Mouse (Mus musculus): ENCODE data around the gene Gm20388. TPM values are rescaled to one million over a fixed set of nuclear protein-coding genes. Genes with fewer than 3 reads are reported as not detected.
A peak's percentile ranks its signal among the peaks of the same experiment; 100 is the strongest.

Gene Gm20388
- polyA plus RNA-seq, 1 experiment, result 10.6 TPM

- H3K27ac ChIP-seq (ENCODE audit: control insufficient read depth, insufficient read depth, low read depth, low read length, poor library complexity), result no peak overlapping the region
- H3K4me3 ChIP-seq (replicated peaks; ENCODE audit: control insufficient read depth, low read depth, low read length), result no peak overlapping the region
- no peak for TF ChIP-seq CTCF (IDR thresholded peaks at IDR 0.05; ENCODE audit: control insufficient read depth, insufficient read depth, low read length)
- no peak for TF ChIP-seq POLR2A (IDR thresholded peaks at IDR 0.05; ENCODE audit: borderline replicate concordance, control insufficient read depth, low read depth, low read length)
- WGBS, result 82% methylated on average over 5 of the region's 5 CpGs
- no peaks in the 10 kb centered on the region for H3K4me1 ChIP-seq (ENCODE audit: control insufficient read depth, insufficient read depth, low read length)
These were observed 3849.9 kb downstream of the Gm20388 start for GRCm38 (mm10) chr8:123760579-123760978.

- TF ChIP-seq POLR2A (IDR thresholded peaks at IDR 0.05; ENCODE audit: borderline replicate concordance, control insufficient read depth, low read depth, low read length) (no peak), CTCF (IDR thresholded peaks at IDR 0.05; ENCODE audit: control insufficient read depth, insufficient read depth, low read length) (no peak)
- 68% methylated on average over 12 of the region's 12 CpGs for WGBS
- H3K27ac ChIP-seq (ENCODE audit: control insufficient read depth, insufficient read depth, low read depth, low read length, poor library complexity), result no peak overlapping the region
- no peaks in the 10 kb centered on the region for H3K4me1 ChIP-seq (ENCODE audit: control insufficient read depth, insufficient read depth, low read length)
- H3K4me3 ChIP-seq (replicated peaks; ENCODE audit: control insufficient read depth, low read depth, low read length), result no peak overlapping the region
These were observed 3850.7 kb downstream of the Gm20388 start for GRCm38 (mm10) chr8:123761266-123761882.

DNA sequence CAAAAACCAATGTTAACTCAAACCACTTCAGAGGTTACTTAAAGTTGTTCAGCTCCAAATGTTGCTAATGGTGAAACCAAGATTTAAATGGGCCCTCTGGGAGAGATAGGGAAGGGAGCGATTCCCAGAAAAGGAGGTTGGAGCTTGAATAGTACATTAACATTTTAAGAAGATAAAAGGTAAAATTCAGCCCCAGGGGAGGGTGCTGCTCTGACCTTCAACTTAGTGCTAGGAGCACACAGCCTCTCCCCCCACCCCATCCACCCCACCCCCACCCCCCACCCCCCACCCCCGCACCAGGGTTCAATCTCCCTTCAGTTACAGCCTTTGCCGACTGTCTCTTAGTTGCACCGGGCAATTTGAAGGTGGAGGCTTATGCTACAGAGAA, 3851.2 kb downstream of the Gm20388 start:
- no peak overlapping the region for H3K4me3 ChIP-seq (replicated peaks; ENCODE audit: control insufficient read depth, low read depth, low read length)
- TF ChIP-seq POLR2A (IDR thresholded peaks at IDR 0.05; ENCODE audit: borderline replicate concordance, control insufficient read depth, low read depth, low read length), result no peak
- no peak for TF ChIP-seq CTCF (IDR thresholded peaks at IDR 0.05; ENCODE audit: control insufficient read depth, insufficient read depth, low read length)
- H3K27ac ChIP-seq (ENCODE audit: control insufficient read depth, insufficient read depth, low read depth, low read length, poor library complexity), result no peak overlapping the region
- 52% methylated on average over 4 of the region's 4 CpGs for WGBS
- no peaks in the 10 kb centered on the region for H3K4me1 ChIP-seq (ENCODE audit: control insufficient read depth, insufficient read depth, low read length)

DNA sequence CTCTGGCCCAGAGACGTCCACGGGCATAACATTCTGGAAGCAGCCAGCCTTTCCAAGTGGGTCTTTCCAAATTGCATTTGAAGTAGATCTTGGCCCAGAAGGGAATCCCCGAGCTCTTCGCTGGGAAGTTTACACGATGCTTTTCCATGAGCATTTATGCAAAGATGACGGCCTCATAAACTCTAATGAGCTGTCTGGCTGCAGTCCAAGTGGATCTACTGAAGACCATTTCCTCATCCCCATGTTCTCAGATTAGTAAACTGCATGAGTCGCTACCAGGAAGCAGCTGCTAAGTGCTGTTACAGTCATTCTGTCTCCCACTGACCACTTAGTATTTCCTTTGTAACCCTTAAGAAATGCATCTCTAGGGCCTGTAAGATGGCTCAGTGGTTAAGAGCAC, 3852.7 kb downstream of the Gm20388 start:
- 33% methylated on average over 7 of the region's 7 CpGs for WGBS
- TF ChIP-seq POLR2A (IDR thresholded peaks at IDR 0.05; ENCODE audit: borderline replicate concordance, control insufficient read depth, low read depth, low read length) (no peak), CTCF (IDR thresholded peaks at IDR 0.05; ENCODE audit: control insufficient read depth, insufficient read depth, low read length) (no peak)
- no peak overlapping the region for H3K27ac ChIP-seq (ENCODE audit: control insufficient read depth, insufficient read depth, low read depth, low read length, poor library complexity)
- H3K4me1 ChIP-seq (ENCODE audit: control insufficient read depth, insufficient read depth, low read length), result peaks cover 2% of the 10 kb centered on the region
- no peak overlapping the region for H3K4me3 ChIP-seq (replicated peaks; ENCODE audit: control insufficient read depth, low read depth, low read length)

DNA sequence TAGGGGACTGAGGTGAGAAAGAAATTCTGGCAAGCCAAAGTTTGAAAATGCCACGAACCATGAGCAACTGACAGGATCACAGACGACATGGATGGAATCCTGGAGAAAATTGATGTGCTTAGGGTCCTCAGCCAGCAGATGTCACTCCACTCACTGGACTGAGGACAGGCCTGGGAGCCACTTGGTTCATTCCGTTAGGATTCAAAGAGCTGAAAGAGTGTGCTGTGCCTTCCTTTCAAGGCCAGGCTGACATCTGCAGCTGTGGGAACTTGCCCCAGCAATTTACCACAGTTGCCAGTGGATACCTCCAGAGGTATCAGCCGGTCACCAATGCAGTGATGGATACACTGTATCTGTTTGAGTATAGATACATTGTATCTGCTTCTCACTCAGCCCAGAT, 3854.0 kb downstream of the Gm20388 start:
- H3K4me1 ChIP-seq (ENCODE audit: control insufficient read depth, insufficient read depth, low read length), result peaks cover 5% of the 10 kb centered on the region
- no peak for TF ChIP-seq CTCF (IDR thresholded peaks at IDR 0.05; ENCODE audit: control insufficient read depth, insufficient read depth, low read length)
- no peak for TF ChIP-seq POLR2A (IDR thresholded peaks at IDR 0.05; ENCODE audit: borderline replicate concordance, control insufficient read depth, low read depth, low read length)
- WGBS, result 60% methylated on average over 4 of the region's 4 CpGs
- H3K27ac ChIP-seq (ENCODE audit: control insufficient read depth, insufficient read depth, low read depth, low read length, poor library complexity), result no peak overlapping the region
- H3K4me3 ChIP-seq (replicated peaks; ENCODE audit: control insufficient read depth, low read depth, low read length), result no peak overlapping the region

DNA sequence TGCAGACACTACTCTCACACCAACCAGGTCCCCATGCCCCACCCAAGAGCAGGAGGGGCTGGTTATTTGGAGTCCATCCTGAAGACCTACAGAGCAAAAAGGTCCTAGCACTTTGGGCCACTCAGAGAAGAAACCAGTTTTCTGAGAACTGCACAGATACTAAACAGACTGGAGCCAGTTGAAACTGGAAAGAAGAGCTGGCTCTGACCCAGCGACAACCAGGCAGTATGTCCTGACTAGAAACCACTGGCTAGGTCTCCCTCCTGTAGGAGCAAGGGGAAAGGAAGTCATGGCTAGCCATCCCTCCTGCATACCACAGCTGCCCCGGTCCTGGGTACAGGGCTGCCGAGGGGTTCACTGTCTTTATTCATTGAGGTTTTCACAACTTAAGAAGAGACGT, 3855.9 kb downstream of the Gm20388 start:
- WGBS, result 68% methylated on average over 4 of the region's 4 CpGs
- Histone ChIP-seq H3K4me1 (ENCODE audit: control insufficient read depth, insufficient read depth, low read length) (peaks cover 5% of the 10 kb centered on the region), H3K27ac (ENCODE audit: control insufficient read depth, insufficient read depth, low read depth, low read length, poor library complexity) (no peak overlapping the region), H3K4me3 (replicated peaks; ENCODE audit: control insufficient read depth, low read depth, low read length) (no peak overlapping the region)
- TF ChIP-seq POLR2A (IDR thresholded peaks at IDR 0.05; ENCODE audit: borderline replicate concordance, control insufficient read depth, low read depth, low read length) (no peak), CTCF (IDR thresholded peaks at IDR 0.05; ENCODE audit: control insufficient read depth, insufficient read depth, low read length) (no peak)

GRCm38 (mm10) chr8:123767874-123768273, 3857.2 kb downstream of the Gm20388 start:
- 0 out of 2 replicates have a peak overlapping the region, but pooled peaks have one; percentile 10 for H3K27ac ChIP-seq (ENCODE audit: control insufficient read depth, insufficient read depth, low read depth, low read length, poor library complexity)
- TF ChIP-seq POLR2A (IDR thresholded peaks at IDR 0.05; ENCODE audit: borderline replicate concordance, control insufficient read depth, low read depth, low read length), result no peak
- no peak for TF ChIP-seq CTCF (IDR thresholded peaks at IDR 0.05; ENCODE audit: control insufficient read depth, insufficient read depth, low read length)
- H3K4me3 ChIP-seq (replicated peaks; ENCODE audit: control insufficient read depth, low read depth, low read length), result no peak overlapping the region
- peaks cover 5% of the 10 kb centered on the region for H3K4me1 ChIP-seq (ENCODE audit: control insufficient read depth, insufficient read depth, low read length)
- 77% methylated on average over 8 of the region's 8 CpGs for WGBS

- Histone ChIP-seq H3K27ac (ENCODE audit: control insufficient read depth, insufficient read depth, low read depth, low read length, poor library complexity) (no peak overlapping the region), H3K4me3 (replicated peaks; ENCODE audit: control insufficient read depth, low read depth, low read length) (no peak overlapping the region), H3K4me1 (ENCODE audit: control insufficient read depth, insufficient read depth, low read length) (peaks cover 5% of the 10 kb centered on the region)
- 47% methylated on average over 16 of the region's 16 CpGs for WGBS
- no peak for TF ChIP-seq POLR2A (IDR thresholded peaks at IDR 0.05; ENCODE audit: borderline replicate concordance, control insufficient read depth, low read depth, low read length)
- peak; percentile 63 for TF ChIP-seq CTCF (IDR thresholded peaks at IDR 0.05; ENCODE audit: control insufficient read depth, insufficient read depth, low read length)
These were observed 3858.1 kb downstream of the Gm20388 start for GRCm38 (mm10) chr8:123768492-123769356.

All from bone marrow, adult 2 months (tissue).